Mouse (Mus musculus) lung, embryonic 14.5 days (tissue): ENCODE measurements around the gene Tmem211. TPM values are rescaled to one million over a fixed set of nuclear protein-coding genes. Genes with fewer than 3 reads are reported as not detected.

Source experiments
- ATAC-seq: fragments of 200-750 bp; cut with Nextera tagmentation; 2 replicates; pipeline ENCODE4 v1.8.0; 2017; ENCODE audit warnings: mild to moderate bottlenecking, moderate TSS enrichment, moderate library complexity; ENCODE audit not compliant: insufficient read depth
- DNase-seq: peaks from one replicate; pipeline ENCODE4 v3.0.0-alpha.2; 2015
- H3K27ac ChIP-seq: fragments of 300-500 bp; sonication (generic); 2 replicates; pipeline ENCODE4 v1.5.1; 2014; ENCODE audit warnings: low read depth, mild to moderate bottlenecking, moderate library complexity
- H3K27me3 ChIP-seq: fragments of 300-500 bp; sonication (generic); 2 replicates; pipeline ENCODE4 v1.6.1; 2014; ENCODE audit warnings: low read length, control low read depth; ENCODE audit not compliant: insufficient read depth
- H3K36me3 ChIP-seq: fragments of 300-500 bp; sonication (generic); 2 replicates; pipeline ENCODE4 v1.6.1; 2014; ENCODE audit warnings: control low read depth; ENCODE audit not compliant: insufficient read depth
- H3K4me1 ChIP-seq: fragments of 300-500 bp; sonication (generic); 2 replicates; pipeline ENCODE4 v1.6.1; 2014; ENCODE audit warnings: antibody characterized with exemption, control low read depth; ENCODE audit not compliant: insufficient read depth
- H3K4me2 ChIP-seq: fragments of 300-500 bp; sonication (generic); 2 replicates; pipeline ENCODE4 v1.6.1; 2014; ENCODE audit warnings: mild to moderate bottlenecking
- H3K4me3 ChIP-seq: fragments of 300-500 bp; sonication (generic); 2 replicates; pipeline ENCODE4 v1.5.1; 2014; ENCODE audit warnings: low read depth, low read length
- H3K9ac ChIP-seq: fragments of 300-500 bp; sonication (generic); 2 replicates; pipeline ENCODE4 v1.6.1; 2014
- H3K9me3 ChIP-seq: fragments of 300-500 bp; sonication (generic); 2 replicates; pipeline ENCODE4 v1.6.1; 2016; ENCODE audit warnings: low read depth, low read length, control low read depth
- CTCF ChIP-seq: IDR thresholded peaks from 2 replicates; pipeline ENCODE4 v1.5.1; 2016; ENCODE audit warnings: antibody characterized with exemption, low read depth
- WGBS: fragments of 180-500 bp; shearing (Covaris S2); extraction: QIAGEN DNeasy Blood & Tissue Kit; methylation state at CpG from one replicate; pipeline ENCODE4 v1.1.7; 2014; 5-methylcytosine and 5-hydroxymethylcytosine counted together
- polyA plus RNA-seq: library from polyadenylated mRNA; unstranded; fragments of >200 nt; fragmentation: Nextera tagmentation; extraction: Ambion mirVana; gene quantifications from 2 replicates; pipeline ENCODE4 v1.2.1, GENCODE M21; 2014

The Tmem211 gene
- polyA plus RNA-seq, 1 experiment from 2014 or later = not detected

DNA sequence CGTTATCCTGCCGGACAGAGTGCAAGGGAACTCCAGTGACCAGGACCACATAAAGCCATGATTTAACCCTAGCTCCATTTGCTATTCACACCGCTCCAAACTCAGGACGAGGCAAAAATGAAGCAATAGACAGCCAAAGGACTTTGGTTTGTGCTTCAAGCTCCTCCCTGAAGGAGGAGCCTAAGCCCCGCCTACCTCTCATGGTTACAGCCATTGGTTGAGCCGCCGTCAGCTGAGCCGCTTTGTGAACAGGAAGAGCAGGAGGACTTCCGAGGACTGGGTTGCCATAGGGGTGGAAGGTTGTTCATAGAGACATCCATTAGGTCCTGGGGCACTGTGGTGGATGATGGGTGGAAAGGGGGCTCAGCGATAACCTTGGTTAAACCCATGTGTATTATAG, 49.1 kb downstream of the Tmem211 start:
- H3K9me3 ChIP-seq = no peaks in the 10 kb centered on the region
- H3K27ac ChIP-seq = no peak overlapping the region
- no peaks in the 10 kb centered on the region for H3K27me3 ChIP-seq
- H3K4me3 ChIP-seq = no peak overlapping the region
- no peak for DNase-seq
- H3K36me3 ChIP-seq = no peaks in the 10 kb centered on the region
- H3K4me1 ChIP-seq = no peaks in the 10 kb centered on the region
- no peak overlapping the region for H3K9ac ChIP-seq
- 65% methylated on average over 10 of the region's 10 CpGs for WGBS
- no peak for TF ChIP-seq CTCF
- H3K4me2 ChIP-seq = no peak overlapping the region
- no peak for ATAC-seq

- WGBS = 23% methylated on average over 15 of the region's 15 CpGs
- no peaks in the 10 kb centered on the region for H3K27me3 ChIP-seq
- H3K27ac ChIP-seq = no peak overlapping the region
- ATAC-seq (peak; percentile 85), DNase-seq (peak; percentile 75)
- H3K4me2 ChIP-seq = peak overlapping the region; percentile 50
- peak overlapping the region; percentile 28 for H3K4me3 ChIP-seq
- H3K4me1 ChIP-seq = no peaks in the 10 kb centered on the region
- H3K9ac ChIP-seq = 0 out of 2 replicates have a peak overlapping the region, but pooled peaks have one; percentile 0
- H3K9me3 ChIP-seq = no peaks in the 10 kb centered on the region
- no peaks in the 10 kb centered on the region for H3K36me3 ChIP-seq
- no peak for TF ChIP-seq CTCF
Measured at GRCm38 (mm10) chr5:113280138-113280856, 53.6 kb downstream of the Tmem211 start.

GRCm38 (mm10) chr5:113281557-113281956, 54.8 kb downstream of the Tmem211 start:
- no peak for ATAC-seq
- Histone ChIP-seq H3K9me3 (no peaks in the 10 kb centered on the region), H3K4me3 (no peak overlapping the region), H3K27me3 (no peaks in the 10 kb centered on the region), H3K27ac (no peak overlapping the region), H3K4me1 (no peaks in the 10 kb centered on the region), H3K4me2 (no peak overlapping the region), H3K36me3 (no peaks in the 10 kb centered on the region), H3K9ac (no peak overlapping the region)
- DNase-seq = no peak
- WGBS = 84% methylated on average over 7 of the region's 7 CpGs
- no peak for TF ChIP-seq CTCF

GRCm38 (mm10) chr5:113283726-113284125, 57.0 kb downstream of the Tmem211 start:
- H3K4me2 ChIP-seq = no peak overlapping the region
- H3K4me1 ChIP-seq = no peaks in the 10 kb centered on the region
- TF ChIP-seq CTCF = no peak
- 56% methylated on average over 2 of the region's 2 CpGs for WGBS
- DNase-seq (no peak), ATAC-seq (no peak)
- no peaks in the 10 kb centered on the region for H3K9me3 ChIP-seq
- H3K27me3 ChIP-seq = peaks cover 19% of the 10 kb centered on the region
- H3K36me3 ChIP-seq = no peaks in the 10 kb centered on the region
- no peak overlapping the region for H3K4me3 ChIP-seq
- no peak overlapping the region for H3K27ac ChIP-seq
- no peak overlapping the region for H3K9ac ChIP-seq

DNA sequence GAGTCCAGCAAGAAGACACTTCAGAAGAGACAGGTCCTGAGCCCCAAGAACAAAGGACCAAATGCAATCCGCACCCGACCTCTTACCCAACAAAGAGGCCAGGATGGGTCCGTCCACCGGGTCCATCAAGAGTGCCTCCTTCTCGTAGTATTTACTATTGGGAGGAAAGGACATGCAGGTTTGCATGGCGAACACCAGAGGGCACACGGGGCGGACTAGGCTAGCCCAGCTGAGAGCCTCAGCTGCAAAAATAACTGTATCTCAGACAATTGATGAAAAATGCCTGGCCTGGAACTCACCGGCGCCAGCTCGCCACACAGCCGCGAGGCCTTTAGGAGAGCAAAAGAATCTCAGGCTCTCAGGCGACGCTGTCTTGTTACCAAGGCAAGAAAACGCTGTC, 58.8 kb downstream of the Tmem211 start:
- Histone ChIP-seq H3K27ac (no peak overlapping the region), H3K4me1 (no peaks in the 10 kb centered on the region), H3K36me3 (no peaks in the 10 kb centered on the region), H3K27me3 (peaks cover 19% of the 10 kb centered on the region), H3K4me3 (no peak overlapping the region), H3K4me2 (no peak overlapping the region), H3K9me3 (no peaks in the 10 kb centered on the region), H3K9ac (no peak overlapping the region)
- 44% methylated on average over 16 of the region's 16 CpGs for WGBS
- DNase-seq (no peak), ATAC-seq (no peak)
- TF ChIP-seq CTCF = 0 out of 2 replicates have a peak, but pooled peaks have one; percentile 11

GRCm38 (mm10) chr5:113286048-113286447, 59.3 kb downstream of the Tmem211 start:
- H3K27ac ChIP-seq = no peak overlapping the region
- H3K9ac ChIP-seq = no peak overlapping the region
- no peak for TF ChIP-seq CTCF
- no peaks in the 10 kb centered on the region for H3K9me3 ChIP-seq
- H3K36me3 ChIP-seq = no peaks in the 10 kb centered on the region
- WGBS = 68% methylated on average over 11 of the region's 11 CpGs
- no peaks in the 10 kb centered on the region for H3K4me1 ChIP-seq
- H3K4me3 ChIP-seq = no peak overlapping the region
- no peak overlapping the region for H3K4me2 ChIP-seq
- H3K27me3 ChIP-seq = peaks cover 19% of the 10 kb centered on the region
- ATAC-seq (no peak), DNase-seq (no peak)

- DNase-seq (peak; percentile 69), ATAC-seq (no peak)
- Histone ChIP-seq H3K4me3 (no peak overlapping the region), H3K27ac (no peak overlapping the region), H3K36me3 (no peaks in the 10 kb centered on the region), H3K9me3 (no peaks in the 10 kb centered on the region), H3K27me3 (peaks cover 19% of the 10 kb centered on the region), H3K4me2 (peak overlapping the region; percentile 49), H3K4me1 (no peaks in the 10 kb centered on the region), H3K9ac (no peak overlapping the region)
- 4% methylated on average over 59 of the region's 60 CpGs for WGBS
- peak; percentile 81 for TF ChIP-seq CTCF
Measured at GRCm38 (mm10) chr5:113286591-113287520, 60.1 kb downstream of the Tmem211 start.
